Mouse (Mus musculus) spleen, postnatal 14 days (tissue): ENCODE results near the gene Pnpla1.
A peak's percentile ranks its signal among the peaks of the same experiment; 100 is the strongest.

Source experiments
- DNase-seq, 2 experiments: peaks; one replicate each; pipeline ENCODE4 v3.0.0; 2021 to 2022; ENCODE audit warnings: low spot score in 2 of 2

Gene Pnpla1

GRCm38 (mm10) chr17:28883941-28884516 is 25.8 kb downstream of the Pnpla1 start:
- DNase-seq = no peak

DNA sequence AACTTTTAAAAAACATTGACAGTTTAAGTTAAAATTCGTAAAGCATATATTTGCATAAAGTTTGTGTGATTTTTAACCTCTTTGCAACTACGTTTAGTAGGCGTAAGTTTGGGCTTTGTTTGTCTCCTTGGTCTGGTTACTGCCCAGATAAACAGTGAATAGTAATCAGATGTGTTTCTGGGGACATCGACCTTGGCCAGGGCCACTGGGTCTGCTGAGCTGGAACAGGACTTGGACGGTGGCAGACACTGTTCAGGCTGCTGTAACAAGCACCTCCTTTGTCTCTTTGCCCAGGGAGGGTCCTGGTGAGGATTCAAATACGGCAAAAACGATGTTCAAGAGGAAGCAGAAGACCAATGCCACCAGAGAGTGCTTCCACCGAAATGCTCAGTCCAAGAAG is 27.0 kb downstream of the Pnpla1 start:
- DNase-seq = no peak

DNA sequence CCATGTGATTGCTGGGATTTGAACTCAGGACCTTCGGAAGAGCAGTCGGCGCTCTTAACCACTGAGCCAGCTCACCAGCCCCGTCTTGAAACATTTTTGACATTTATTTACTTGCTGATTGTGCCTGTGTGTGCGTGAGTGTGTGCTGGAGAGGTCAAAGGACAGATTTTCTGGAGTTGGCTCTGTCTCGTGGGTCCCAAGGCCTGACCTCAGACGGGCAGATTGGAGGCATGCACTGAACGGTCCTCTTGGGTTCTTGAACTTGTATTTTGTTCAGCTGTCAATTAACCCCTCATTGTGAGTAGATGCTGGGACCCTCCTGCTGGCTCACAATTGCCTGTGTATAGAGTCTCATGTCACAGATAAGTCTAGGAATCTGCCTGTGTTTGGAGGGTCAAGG is 28.1 kb downstream of the Pnpla1 start:
- no peak for DNase-seq

DNA sequence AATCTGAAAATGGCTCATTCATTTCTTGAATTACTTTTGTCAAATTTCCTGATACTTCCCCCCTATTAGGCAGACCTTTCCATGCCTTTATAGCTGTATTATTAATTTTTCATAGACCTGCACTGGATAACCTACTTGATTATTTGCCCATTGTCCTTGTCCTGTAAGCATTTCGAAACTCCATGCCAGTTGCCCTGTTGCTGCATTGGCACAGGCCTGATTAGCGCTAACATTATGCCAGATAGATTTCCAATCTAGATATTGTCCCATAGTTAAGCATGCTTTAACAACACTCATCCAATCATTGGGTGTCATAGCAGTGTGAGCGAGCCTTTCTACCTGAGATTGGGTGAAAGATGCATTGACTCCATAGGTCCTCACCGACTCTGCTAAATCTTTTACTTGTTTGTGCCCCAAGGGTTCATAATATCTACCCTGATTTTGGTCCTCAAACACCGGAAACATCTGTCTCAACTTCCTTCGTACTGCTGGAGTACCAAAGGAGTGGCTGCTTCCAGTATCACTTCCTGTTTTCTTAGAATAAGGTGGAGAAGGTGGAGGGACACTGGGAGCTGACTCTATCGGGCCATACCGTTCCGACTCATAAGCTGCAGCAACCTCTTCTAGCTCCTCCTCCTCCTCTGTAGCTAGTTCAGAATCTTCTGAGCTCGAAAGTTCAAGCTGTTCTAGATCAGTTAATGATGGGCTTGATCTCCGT is 36.0 kb downstream of the Pnpla1 start:
- DNase-seq = no peak

DNA sequence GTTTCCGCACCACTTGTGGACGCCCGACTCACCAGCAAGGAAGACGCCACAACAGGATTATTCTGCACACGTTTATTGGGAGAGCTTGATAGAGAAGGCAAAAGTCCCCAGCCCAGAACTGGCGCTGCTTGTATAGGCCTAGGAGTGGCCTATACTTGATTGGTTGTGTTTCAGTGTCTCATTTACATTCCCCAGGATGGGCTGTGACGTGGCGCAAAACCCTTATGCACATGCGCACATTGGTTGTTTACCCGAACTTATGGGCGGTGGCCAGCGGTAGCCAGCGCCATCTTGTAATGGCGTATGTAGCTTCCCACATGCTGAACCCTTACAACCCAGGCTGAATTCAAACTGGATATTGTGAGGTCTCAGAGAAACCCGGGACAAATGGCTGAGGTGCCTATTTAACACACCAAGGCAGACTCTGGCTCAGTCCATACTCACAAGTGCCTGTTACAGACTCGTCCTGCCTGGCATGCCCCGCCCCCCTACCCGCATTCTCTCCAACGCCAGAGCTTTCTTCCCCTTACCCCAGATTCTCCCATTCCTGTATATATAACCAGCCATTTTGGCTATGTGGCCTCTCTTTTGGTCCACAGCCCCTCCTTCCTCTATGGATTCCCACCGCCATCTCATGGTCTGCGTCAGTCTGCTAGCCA is 37.1 kb downstream of the Pnpla1 start:
- DNase-seq = no peak

DNA sequence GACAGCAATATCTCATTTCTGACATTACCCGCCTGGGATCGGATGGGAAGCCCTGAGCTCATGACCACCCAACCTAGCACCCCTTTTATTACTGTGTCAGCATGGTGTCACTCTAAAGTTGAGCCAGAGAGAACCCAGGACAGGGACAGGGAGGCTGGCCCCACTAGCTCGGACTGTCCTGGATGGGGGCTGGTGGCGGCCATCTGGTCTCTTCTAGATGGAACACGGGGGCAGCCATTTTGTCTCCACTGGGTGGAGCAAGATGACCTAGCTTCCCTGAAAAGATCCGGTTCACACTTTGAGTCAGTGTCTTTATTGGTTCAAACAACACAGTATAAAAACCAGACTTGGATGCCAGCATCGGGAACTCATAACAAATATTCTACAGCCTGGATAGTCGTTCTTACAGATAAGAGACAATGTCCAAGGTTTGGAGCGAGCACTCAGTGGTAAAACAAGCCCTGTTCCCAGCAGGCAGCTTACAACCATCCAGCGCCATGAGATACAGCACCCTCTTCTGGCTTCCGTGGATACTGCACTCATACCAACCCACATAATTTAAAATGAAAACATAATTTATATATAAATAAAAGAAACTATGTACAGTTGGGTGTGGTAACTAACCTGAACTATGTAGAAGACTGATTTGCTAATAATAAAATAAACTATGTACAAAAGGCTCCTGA is 38.0 kb downstream of the Pnpla1 start:
- no peak for DNase-seq

- no peak for DNase-seq
These were observed 39.6 kb downstream of the Pnpla1 start for GRCm38 (mm10) chr17:28897817-28898216.

DNA sequence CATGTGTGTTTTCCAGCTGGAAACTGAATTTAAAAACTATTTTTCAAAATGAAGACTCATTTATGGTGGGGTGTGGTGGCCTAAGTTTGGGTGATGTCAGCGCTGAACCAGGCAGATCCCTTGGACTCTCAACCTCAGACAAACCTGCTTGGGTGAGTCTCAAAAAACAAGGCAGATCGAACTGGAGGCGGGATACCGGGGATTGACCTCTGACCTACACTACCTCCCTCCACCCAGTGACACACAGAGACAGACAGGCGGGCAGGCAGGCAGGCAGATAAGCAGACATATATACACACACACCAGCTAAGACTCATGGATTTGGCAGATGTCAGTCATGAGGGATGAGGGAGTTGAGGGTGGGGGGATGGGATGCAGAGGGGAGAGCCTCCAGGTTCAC is 40.0 kb downstream of the Pnpla1 start:
- no peak for DNase-seq

- no peak for DNase-seq
These were observed 41.2 kb downstream of the Pnpla1 start for GRCm38 (mm10) chr17:28899427-28899826.

- no peak for DNase-seq
These were observed 43.3 kb downstream of the Pnpla1 start for GRCm38 (mm10) chr17:28901559-28901958.

- DNase-seq = peak; percentile 49 to 72
These were observed 46.5 kb downstream of the Pnpla1 start for GRCm38 (mm10) chr17:28904546-28905376.

GRCm38 (mm10) chr17:28905377-28905916 is 47.2 kb downstream of the Pnpla1 start:
- no peak for DNase-seq

- DNase-seq = no peak
These were observed 49.7 kb downstream of the Pnpla1 start for GRCm38 (mm10) chr17:28907959-28908358.

DNA sequence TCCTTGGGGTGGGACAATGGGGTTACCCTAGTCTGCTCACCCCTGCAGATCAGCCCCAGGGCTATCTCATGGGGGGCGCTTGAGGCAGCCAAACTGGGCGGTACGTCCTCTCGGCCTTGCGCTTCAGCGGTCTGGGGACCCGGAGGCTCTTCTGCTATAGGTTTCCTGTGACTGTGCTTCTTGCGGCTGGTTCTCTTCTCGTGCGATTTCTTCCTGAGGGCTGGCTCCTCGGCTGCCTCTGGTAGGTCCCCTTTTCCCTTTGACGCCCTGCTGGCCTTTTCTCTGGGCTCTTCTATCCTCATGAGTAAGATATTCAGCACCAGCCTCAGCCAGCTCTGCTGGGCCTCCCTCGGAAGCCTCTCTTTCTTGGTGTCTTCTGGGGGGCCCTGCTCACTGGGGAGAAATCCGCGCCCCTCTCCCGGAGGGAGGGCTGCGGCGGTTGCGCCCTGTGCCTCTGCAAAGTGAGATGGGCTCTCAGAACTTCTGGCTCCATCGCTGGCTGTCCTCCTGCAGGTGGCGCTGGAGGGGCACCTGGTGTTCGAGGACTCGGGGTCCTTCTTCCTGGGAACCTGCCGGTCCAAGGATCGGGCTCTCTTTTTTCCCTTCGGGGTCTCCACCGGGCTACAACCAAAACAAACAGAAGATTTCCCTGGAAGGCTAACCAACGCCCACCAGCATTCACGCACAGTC is 51.2 kb downstream of the Pnpla1 start:
- DNase-seq = peak; percentile 25 to 47

DNA sequence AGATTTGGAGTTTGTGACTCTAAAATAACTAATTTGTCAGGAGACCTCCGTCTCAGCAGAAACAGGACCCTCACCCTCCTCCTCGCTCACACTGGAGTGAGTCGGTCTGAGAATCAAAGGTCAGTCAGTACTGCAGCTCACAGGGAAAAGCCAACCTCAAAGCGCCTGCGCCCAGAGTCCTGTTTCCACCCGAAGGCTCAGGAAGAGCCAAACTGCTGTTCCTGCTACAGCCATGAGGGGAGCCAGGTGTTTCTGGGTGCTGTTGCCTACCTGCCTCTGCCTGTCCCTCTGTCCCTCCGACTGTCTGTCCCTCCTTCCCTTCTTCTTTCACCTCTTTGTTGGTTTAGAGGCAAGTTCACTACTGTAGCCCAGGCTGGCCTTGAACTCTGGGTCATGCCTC is 51.9 kb downstream of the Pnpla1 start:
- no peak for DNase-seq

GRCm38 (mm10) chr17:28913200-28913599 is 55.0 kb downstream of the Pnpla1 start:
- no peak for DNase-seq

- DNase-seq = no peak
These were observed 55.7 kb downstream of the Pnpla1 start for GRCm38 (mm10) chr17:28913940-28914339.

GRCm38 (mm10) chr17:28915060-28915628 is 56.9 kb downstream of the Pnpla1 start, which contains the start of gene 4930539E08Rik:
Gene 4930539E08Rik, minus strand, starts transcription at chr17:28915324.
- no peak for DNase-seq

GRCm38 (mm10) chr17:28916520-28916919 is 58.3 kb downstream of the Pnpla1 start:
- no peak for DNase-seq

DNA sequence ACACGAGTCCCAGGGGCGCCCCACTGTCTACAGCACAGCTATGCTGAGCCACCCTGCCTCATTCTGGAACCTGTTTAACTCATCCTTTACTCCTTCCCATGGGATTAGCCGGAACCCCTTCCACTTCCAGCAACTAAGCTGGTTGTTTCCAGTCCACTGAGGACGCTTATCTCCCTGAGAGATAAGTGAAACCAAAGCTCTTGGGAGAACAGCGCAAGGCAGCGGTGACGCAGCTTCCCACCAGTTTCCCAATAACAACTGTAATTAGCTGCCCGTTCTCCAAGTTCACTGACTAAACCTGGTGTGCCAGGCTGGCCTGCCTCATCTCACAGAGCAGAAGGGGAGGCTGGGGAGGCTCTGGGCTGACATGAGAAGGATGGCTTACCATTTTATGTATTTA is 62.9 kb downstream of the Pnpla1 start:
- no peak for DNase-seq
